Mouse (Mus musculus): ENCODE measurements around the gene Gne.

DNA sequence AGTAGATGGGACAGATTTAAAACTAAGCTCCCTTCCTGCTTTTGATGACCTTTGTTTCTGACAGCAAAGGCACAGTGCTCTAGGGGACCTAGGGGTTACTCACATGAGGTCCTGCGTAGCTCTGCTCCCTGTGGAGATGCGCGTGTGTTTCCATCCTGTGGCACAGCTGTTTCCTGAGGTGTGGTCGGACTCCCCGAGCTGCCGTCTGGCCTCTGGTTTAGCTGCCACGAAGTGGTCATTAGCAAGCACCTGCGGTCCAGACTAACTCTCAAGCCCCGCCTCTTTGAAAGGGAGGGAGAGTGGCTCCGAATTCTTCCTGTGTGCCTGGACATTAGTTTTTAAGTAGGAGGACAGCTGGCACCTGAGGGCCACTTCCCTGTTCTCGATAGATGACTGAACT is at the start of gene Gne:
- TF ChIP-seq POLR2A (IDR thresholded peaks at IDR 0.05; ENCODE audit: borderline replicate concordance, insufficient read depth, low read length) (no peak), CTCF (IDR thresholded peaks at IDR 0.05; ENCODE audit: borderline replicate concordance, insufficient read depth, low read depth, low read length) (no peak)
